Mouse (Mus musculus) C2C12 (cell line): ENCODE results near the gene Rnf123. TPM values are rescaled to one million over a fixed set of nuclear protein-coding genes. Genes with fewer than 3 reads are reported as not detected.

Experiments used
- H3K27me3 ChIP-seq: one replicate; pipeline ENCODE4 v1.6.1; 2011; ENCODE audit not compliant: control insufficient read depth, insufficient read depth, insufficient read length
- H3K36me3 ChIP-seq: one replicate; pipeline ENCODE4 v1.6.1; 2011; ENCODE audit not compliant: control insufficient read depth, insufficient read depth
- H3K4me3 ChIP-seq: one replicate; pipeline ENCODE4 v1.5.1; 2011; ENCODE audit warnings: mild to moderate bottlenecking, control low read depth; ENCODE audit not compliant: poor library complexity, insufficient read depth, severe bottlenecking
- H3K79me2 ChIP-seq: one replicate; pipeline ENCODE4 v1.6.1; 2011; ENCODE audit not compliant: control insufficient read depth, insufficient read depth
- H3K79me3 ChIP-seq: one replicate; pipeline ENCODE4 v1.6.1; 2011; ENCODE audit warnings: low read depth, control low read depth
- H3ac ChIP-seq: one replicate; pipeline ENCODE3; 2011; ENCODE audit warnings: low read depth; ENCODE audit not compliant: control insufficient read depth, insufficient read length
- CEBPB ChIP-seq: IDR thresholded peaks from one replicate; pipeline ENCODE4 v1.6.1; 2011; ENCODE audit warnings: low read depth, mild to moderate bottlenecking, control low read depth, moderate library complexity
- CTCF ChIP-seq: IDR thresholded peaks from one replicate; pipeline ENCODE4 v1.5.1; 2011; ENCODE audit not compliant: control insufficient read depth, insufficient read depth, insufficient read length
- FOSL1 ChIP-seq: IDR thresholded peaks from one replicate; pipeline ENCODE4 v1.8.0; 2011; ENCODE audit warnings: mild to moderate bottlenecking, low read length; ENCODE audit not compliant: poor library complexity, insufficient read depth, severe bottlenecking
- MAX ChIP-seq: IDR thresholded peaks from one replicate; pipeline ENCODE4 v1.6.1; 2011; ENCODE audit warnings: mild to moderate bottlenecking, control low read depth
- MYOD1 ChIP-seq: IDR thresholded peaks from one replicate; pipeline ENCODE4 v1.6.1; 2011; ENCODE audit warnings: low read depth; ENCODE audit not compliant: control insufficient read depth, insufficient read length
- MYOG ChIP-seq: IDR thresholded peaks from one replicate; pipeline ENCODE4 v1.6.1; 2011; ENCODE audit not compliant: control insufficient read depth, insufficient read length; ENCODE audit errors: extremely low read depth
- USF1 ChIP-seq: IDR thresholded peaks from one replicate; pipeline ENCODE4 v1.6.1; 2011; ENCODE audit warnings: low read depth, mild to moderate bottlenecking, control low read depth, moderate library complexity
- polyA plus RNA-seq: library from polyadenylated mRNA; unstranded; fragments of >200 nt; fragmentation: generic; extraction: Trizol; gene quantifications from one replicate; pipeline ENCODE4 v1.2.1, GENCODE M21; 2012; ENCODE audit warnings: missing spikeins

The Rnf123 gene
- polyA plus RNA-seq, 1 experiment: 15.4 TPM

- peaks cover 1% of the 10 kb centered on the region for H3K79me3 ChIP-seq
- H3K27me3 ChIP-seq: no peaks in the 10 kb centered on the region
- H3K36me3 ChIP-seq: peaks cover 13% of the 10 kb centered on the region
- H3K79me2 ChIP-seq: peaks cover 12% of the 10 kb centered on the region
- TF ChIP-seq MAX (no peak), USF1 (no peak), MYOG (no peak), CTCF (no peak), CEBPB (no peak), FOSL1 (no peak), MYOD1 (no peak)
- H3ac ChIP-seq: no peak overlapping the region
- no peak overlapping the region for H3K4me3 ChIP-seq
These were observed 31.3 kb downstream of the Rnf123 start for GRCm38 (mm10) chr9:108051931-108052220.

DNA sequence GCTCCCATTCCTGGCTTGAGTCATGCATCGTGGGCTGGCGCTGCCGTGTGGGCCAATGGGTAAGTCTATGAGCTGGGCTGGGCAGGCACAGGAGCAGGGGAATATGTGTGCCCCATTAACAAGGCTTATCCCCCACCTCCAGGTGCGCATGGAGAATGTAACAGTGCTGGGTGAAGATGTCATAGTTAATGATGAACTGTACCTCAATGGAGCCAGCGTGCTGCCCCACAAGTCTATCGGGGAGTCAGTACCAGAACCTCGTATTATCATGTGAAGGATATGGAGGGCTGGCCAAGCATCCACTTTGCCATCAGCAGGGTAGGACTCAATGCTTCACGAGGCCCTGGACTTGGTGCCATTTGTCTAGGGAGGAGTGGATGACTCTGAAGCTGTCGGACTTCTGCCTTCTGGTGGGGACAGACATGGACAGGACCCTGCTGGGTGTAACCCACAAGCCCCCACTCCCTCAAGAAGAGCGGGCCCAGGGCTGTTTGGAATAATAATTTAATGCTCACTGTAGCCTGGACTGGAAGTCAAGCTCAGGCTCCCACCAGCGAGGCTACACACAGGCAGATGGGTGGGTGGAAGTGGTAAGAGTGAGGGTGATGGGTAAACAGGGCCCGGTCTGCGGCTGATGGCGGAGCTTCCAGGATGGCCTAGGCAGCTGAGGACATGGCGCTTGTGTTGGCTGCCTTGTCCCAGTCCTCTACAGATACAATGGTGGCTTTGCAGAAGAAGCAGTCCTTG is 31.8 kb downstream of the Rnf123 start:
- Histone ChIP-seq H3ac (no peak overlapping the region), H3K79me2 (peaks cover 12% of the 10 kb centered on the region), H3K79me3 (peaks cover 1% of the 10 kb centered on the region), H3K4me3 (no peak overlapping the region), H3K27me3 (no peaks in the 10 kb centered on the region), H3K36me3 (peaks cover 13% of the 10 kb centered on the region)
- TF ChIP-seq CTCF (no peak), MAX (no peak), FOSL1 (no peak), MYOD1 (no peak), USF1 (no peak), MYOG (no peak), CEBPB (no peak)

GRCm38 (mm10) chr9:108049561-108050251 is 33.4 kb downstream of the Rnf123 start:
- Histone ChIP-seq H3K27me3 (no peaks in the 10 kb centered on the region), H3K36me3 (peaks cover 17% of the 10 kb centered on the region), H3K4me3 (peak overlapping the region; percentile 66), H3K79me3 (peaks cover 1% of the 10 kb centered on the region), H3ac (peak overlapping the region; percentile 89), H3K79me2 (peaks cover 12% of the 10 kb centered on the region)
- TF ChIP-seq CTCF: no peak
- TF ChIP-seq MAX: no peak
- no peak for TF ChIP-seq USF1
- no peak for TF ChIP-seq MYOD1
- no peak for TF ChIP-seq CEBPB
- TF ChIP-seq FOSL1: no peak
- no peak for TF ChIP-seq MYOG

GRCm38 (mm10) chr9:108049016-108049455 is 34.1 kb downstream of the Rnf123 start, which contains the start of gene Gmppb:
Gmppb (plus strand) TSS chr9:108049242.
- H3K79me3 ChIP-seq: peaks cover 1% of the 10 kb centered on the region
- H3K4me3 ChIP-seq: peak within 1 kb of the TSS; percentile 66
- peaks cover 21% of the 10 kb centered on the region for H3K36me3 ChIP-seq
- H3ac ChIP-seq: peak within 1 kb of the TSS; percentile 89
- H3K27me3 ChIP-seq: no peaks in the 10 kb centered on the region
- H3K79me2 ChIP-seq: peaks cover 12% of the 10 kb centered on the region
- TF ChIP-seq MAX (no peak), CEBPB (no peak), MYOD1 (no peak), MYOG (no peak), USF1 (no peak), FOSL1 (no peak), CTCF (no peak)

DNA sequence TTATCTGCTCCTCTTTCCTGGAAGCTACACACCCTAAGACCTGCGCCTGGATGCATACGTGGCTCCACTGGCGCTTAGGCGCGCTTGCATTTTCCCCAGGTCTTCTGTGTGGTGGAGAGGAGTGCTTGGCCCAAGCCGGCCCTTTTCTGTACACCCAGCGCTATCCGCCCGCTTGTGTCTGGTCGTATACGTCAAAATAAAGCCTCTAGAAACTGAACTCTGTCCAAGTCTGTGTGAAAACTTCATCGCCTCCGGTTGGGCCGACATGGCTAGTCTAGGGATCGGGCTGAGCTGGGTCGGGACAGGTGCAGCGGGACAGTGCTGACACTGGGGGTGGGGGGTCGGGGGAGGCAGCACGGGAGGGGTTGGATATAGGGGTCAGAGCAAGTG is 34.6 kb downstream of the Rnf123 start:
- Histone ChIP-seq H3K27me3 (no peaks in the 10 kb centered on the region), H3K4me3 (peak overlapping the region; percentile 30), H3K79me3 (peaks cover 1% of the 10 kb centered on the region), H3K79me2 (peaks cover 12% of the 10 kb centered on the region), H3K36me3 (peaks cover 21% of the 10 kb centered on the region), H3ac (peak overlapping the region; percentile 42)
- TF ChIP-seq MYOG (no peak), USF1 (no peak), CEBPB (no peak), MYOD1 (no peak), MAX (no peak), FOSL1 (no peak), CTCF (no peak)
